Mouse (Mus musculus) ES-E14 (cell line): ENCODE data around the gene Plekhg2. TPM values are rescaled to one million over a fixed set of nuclear protein-coding genes. Genes with fewer than 3 reads are reported as not detected.

Experiments
- DNase-seq: peaks from one replicate; pipeline ENCODE4 v3.0.0-alpha.2; 2013; ENCODE audit warnings: low read depth, low spot score
- H3K27ac ChIP-seq: 2 replicates; pipeline ENCODE4 v1.5.1; 2012; ENCODE audit warnings: low read depth, mild to moderate bottlenecking, low read length, moderate library complexity, mixed read lengths; ENCODE audit not compliant: poor library complexity, insufficient read depth, severe bottlenecking
- H3K36me3 ChIP-seq: 2 replicates; pipeline ENCODE4 v1.6.1; 2012; ENCODE audit warnings: mild to moderate bottlenecking, low read length, moderate library complexity, mixed read lengths; ENCODE audit not compliant: control insufficient read depth, poor library complexity, insufficient read depth, severe bottlenecking
- H3K4me1 ChIP-seq, 2 experiments: fragments of 150-350 bp in 1 of 2; sonication (generic) in 1 of 2; 2 replicates each; pipeline ENCODE4 v1.6.1; 2012; ENCODE audit warnings: low read length in 2 of 2, mild to moderate bottlenecking in 1 of 2, mixed read lengths in 1 of 2; ENCODE audit not compliant: control insufficient read depth in 2 of 2, insufficient read depth in 2 of 2, poor library complexity in 1 of 2
- H3K4me3 ChIP-seq, 2 experiments: fragments of 150-350 bp in 1 of 2; sonication (generic) in 1 of 2; 2 replicates each; pipeline ENCODE4 v1.5.1; 2012; ENCODE audit warnings: low read length in 2 of 2, low read depth in 1 of 2, mild to moderate bottlenecking in 1 of 2, mixed read lengths in 1 of 2; ENCODE audit not compliant: insufficient read depth in 1 of 2, poor library complexity in 1 of 2, severe bottlenecking in 1 of 2
- H3K9ac ChIP-seq: 2 replicates; pipeline ENCODE4 v1.6.1; 2012; ENCODE audit warnings: low read depth, mild to moderate bottlenecking, low read length, mixed read lengths; ENCODE audit not compliant: poor library complexity, insufficient read depth, severe bottlenecking
- H3K9me3 ChIP-seq: fragments of 150-350 bp; sonication (generic); 2 replicates; pipeline ENCODE4 v1.6.1; 2012; ENCODE audit warnings: low read depth, mild to moderate bottlenecking, low read length; ENCODE audit not compliant: control insufficient read depth, insufficient read depth
- CHD2 ChIP-seq: IDR thresholded peaks from 2 replicates; pipeline ENCODE4 v1.6.1; 2014; ENCODE audit warnings: mild to moderate bottlenecking, low read depth, low read length, inconsistent platforms
- HCFC1 ChIP-seq: IDR thresholded peaks from 2 replicates; pipeline ENCODE4 v1.6.1; 2012; ENCODE audit warnings: low read length, inconsistent platforms, borderline replicate concordance; ENCODE audit not compliant: insufficient read depth
- MAFK ChIP-seq: IDR thresholded peaks from 2 replicates; pipeline ENCODE4 v1.6.1; 2014; ENCODE audit warnings: mild to moderate bottlenecking, low read depth, low read length, inconsistent platforms; ENCODE audit not compliant: insufficient read depth
- ZC3H11A ChIP-seq: IDR thresholded peaks from 2 replicates; pipeline ENCODE4 v1.6.1; 2012; ENCODE audit warnings: low read depth, mild to moderate bottlenecking, inconsistent platforms, low read length, borderline replicate concordance
- ZNF384 ChIP-seq: IDR thresholded peaks from 2 replicates; pipeline ENCODE4 v1.6.1; 2012; ENCODE audit warnings: low read depth, low read length, inconsistent platforms
- in situ Hi-C, 2 experiments: fragments of 600-800 bp; cut with MboI; formaldehyde crosslinking; loops; one replicate each; pipeline ENCODE4 v1.15.1; 2025; ENCODE audit warnings: low sequenced_read_pairs in 2 of 2, inconsistent platforms in 1 of 2; ENCODE audit not compliant: unreplicated experiment in 2 of 2
- total RNA-seq: library from RNA; depleted of rRNA; stranded (reverse); fragments of 300-350 nt; gene quantifications from 2 replicates; pipeline ENCODE4 v1.2.3, GENCODE M21; 2012

Gene Plekhg2
- total RNA-seq, 1 experiment, result 15.0 TPM

DNA sequence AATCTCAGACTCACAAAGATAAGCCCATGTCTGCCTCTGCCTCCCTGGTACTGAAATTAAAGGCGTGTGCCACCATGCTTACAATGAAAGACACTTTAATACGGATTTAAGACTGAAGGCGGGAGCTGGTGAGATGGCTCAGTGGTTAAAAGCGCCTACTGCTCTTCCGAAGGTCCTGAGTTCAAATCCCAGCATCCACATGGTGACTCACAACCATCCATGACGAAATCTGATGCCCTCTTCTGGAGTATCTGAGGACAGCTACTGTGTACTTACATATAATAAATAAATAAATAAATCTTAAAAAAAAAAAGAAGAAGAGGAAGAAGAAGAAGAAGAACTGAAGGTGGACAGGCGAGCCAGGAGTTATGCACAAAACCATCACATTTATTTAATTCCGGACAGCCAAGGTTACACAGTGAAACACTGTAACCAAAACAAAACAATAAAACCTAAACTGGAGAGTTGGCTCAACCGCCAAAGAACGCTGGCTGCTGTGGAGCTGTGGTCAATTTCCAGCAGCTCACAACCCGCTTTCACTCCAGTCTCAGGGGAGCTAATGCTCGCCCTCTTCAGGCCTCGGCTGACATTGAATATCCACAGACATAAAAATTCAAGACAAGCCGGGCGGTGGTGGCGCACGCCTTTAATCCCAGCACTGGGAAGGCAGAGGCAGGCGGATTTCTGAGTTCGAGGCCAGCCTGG, 33.0 kb downstream of the Plekhg2 start:
- DNase-seq, result no peak

DNA sequence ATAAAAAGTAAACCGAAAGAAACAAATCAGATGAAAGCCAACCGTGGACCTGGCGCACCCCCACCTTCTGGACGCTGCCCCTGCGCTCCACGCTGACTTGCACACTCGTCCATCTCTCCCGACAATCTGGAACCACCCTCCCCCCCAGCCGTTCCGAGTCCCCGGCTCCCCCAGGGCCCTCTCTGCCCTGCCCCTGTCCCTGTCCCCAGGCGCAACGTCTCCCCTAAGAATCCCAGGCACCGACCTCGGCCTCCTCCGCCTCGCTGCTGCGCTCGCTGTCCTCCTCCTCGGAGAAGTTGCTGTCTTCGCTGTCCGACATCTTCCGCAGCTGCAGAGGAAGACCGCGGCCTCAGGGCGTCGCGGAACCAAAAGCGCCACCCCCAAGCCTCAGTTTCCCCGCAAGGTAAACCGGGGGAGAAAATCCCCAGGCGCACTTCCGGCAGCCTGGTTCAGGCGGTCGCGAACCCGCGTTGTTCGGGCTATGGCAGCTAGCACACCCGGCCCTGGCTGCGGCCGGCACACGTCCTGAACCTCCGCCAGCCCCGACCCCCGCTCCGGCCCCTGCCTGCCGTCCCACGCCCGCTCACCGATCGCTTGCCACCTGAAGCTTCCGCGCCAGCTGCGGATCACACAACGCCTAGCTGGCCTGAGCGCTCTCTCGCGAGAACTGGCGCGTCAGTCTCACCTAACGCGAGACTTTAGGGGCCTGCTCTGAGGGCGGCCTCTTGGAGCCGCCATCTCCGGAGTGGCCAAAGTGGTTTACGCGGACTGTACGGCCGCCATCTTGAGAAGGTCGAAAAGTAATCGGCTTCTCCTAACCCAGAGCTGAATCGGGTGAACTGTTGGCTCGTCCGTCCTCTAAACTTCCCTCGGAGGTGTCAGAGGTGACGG, 34.0 kb downstream of the Plekhg2 start, which contains the start of gene Supt5:
Gene Supt5 (minus strand): TSS at position 639 of the 891 bp plus-strand sequence.
- DNase-seq, result peak; percentile 98
- in situ Hi-C loops, result no loop called here
- TF ChIP-seq HCFC1, result peak; percentile 90
- TF ChIP-seq ZC3H11A, result no peak
- no peak for TF ChIP-seq ZNF384
- TF ChIP-seq MAFK, result no peak
- TF ChIP-seq CHD2, result peak; percentile 99
- Histone ChIP-seq H3K9me3 (no peaks in the 10 kb centered on the region), H3K36me3 (peaks cover 10% of the 10 kb centered on the region; the same call in 1 of the 2 replicates), H3K9ac (peak within 1 kb of the TSS; percentile 98), H3K4me1 (peaks cover 0 to 12% of the 10 kb centered on the region in 2 experiments; a peak in 3 of 4 replicates), H3K4me3 (peak within 1 kb of the TSS; percentile 71 to 87), H3K27ac (peak within 1 kb of the TSS; percentile 95)

More for the DNA sequence above, 33.0 kb downstream of the Plekhg2 start:
- Histone ChIP-seq H3K27ac (peak overlapping the region; percentile 95; the same call in 1 of the 2 replicates), H3K9me3 (no peaks in the 10 kb centered on the region), H3K9ac (peak overlapping the region; percentile 94; the same call in 1 of the 2 replicates), H3K36me3 (peaks cover 10% of the 10 kb centered on the region; the same call in 1 of the 2 replicates), H3K4me3 (peak overlapping the region; percentile 66 to 87), H3K4me1 (peaks cover 0 to 12% of the 10 kb centered on the region in 2 experiments; a peak in 3 of 4 replicates)
- TF ChIP-seq ZC3H11A (no peak), ZNF384 (no peak), HCFC1 (no peak), CHD2 (no peak), MAFK (no peak)
- in situ Hi-C loops, result no loop called here

DNA sequence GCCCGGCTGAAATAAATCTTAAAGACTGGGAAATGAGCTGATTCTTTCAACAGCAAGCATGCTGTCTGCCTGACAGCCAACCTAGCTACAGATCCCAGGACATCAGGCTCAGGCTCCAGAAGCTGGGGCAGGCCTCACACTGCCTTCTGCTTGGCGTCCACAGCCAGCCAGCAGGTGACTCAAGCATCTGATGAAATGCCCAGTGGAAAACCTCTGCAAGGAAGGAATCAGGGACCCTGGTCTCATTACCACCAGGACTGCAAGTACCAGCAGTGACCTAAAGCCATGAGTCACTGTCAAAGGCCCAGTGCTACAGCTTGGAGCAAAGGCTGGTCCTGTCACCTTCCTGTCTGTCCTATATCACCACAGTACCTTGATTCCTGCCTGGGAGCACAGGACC, 36.9 kb downstream of the Plekhg2 start:
- Histone ChIP-seq H3K9me3 (no peaks in the 10 kb centered on the region), H3K4me1 (peaks cover 0 to 6% of the 10 kb centered on the region in 2 experiments; a peak in 2 of 4 replicates), H3K4me3 (no peak overlapping the region), H3K36me3 (peaks cover 23% of the 10 kb centered on the region), H3K9ac (0 out of 2 replicates have a peak overlapping the region, but pooled peaks have one; percentile 5), H3K27ac (no peak overlapping the region)
- in situ Hi-C loops, result no loop called here
- DNase-seq, result no peak
- TF ChIP-seq ZNF384 (no peak), HCFC1 (no peak), CHD2 (no peak), MAFK (no peak), ZC3H11A (no peak)

DNA sequence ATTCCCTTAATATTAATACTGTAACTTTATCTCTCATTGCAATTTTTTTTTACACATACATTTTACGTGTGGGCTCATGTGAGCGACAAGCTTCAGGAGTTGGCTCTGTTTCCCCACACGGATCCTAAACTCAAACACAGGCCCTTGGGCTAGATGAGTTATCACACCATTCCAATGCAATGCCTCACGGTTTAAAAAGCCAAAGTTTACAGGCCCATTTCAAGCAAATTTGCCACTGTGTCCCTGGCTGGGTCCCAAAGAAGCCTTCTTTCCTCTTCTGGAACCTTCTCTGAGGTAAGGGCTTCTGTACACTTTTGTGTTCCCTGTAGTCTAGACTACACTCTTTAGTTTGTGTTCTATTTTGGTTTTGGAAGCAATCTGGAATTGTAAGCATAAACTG, 37.9 kb downstream of the Plekhg2 start:
- DNase-seq, result no peak
- in situ Hi-C loops, result no loop called here
- H3K9ac ChIP-seq, result no peak overlapping the region
- H3K9me3 ChIP-seq, result no peaks in the 10 kb centered on the region
- TF ChIP-seq HCFC1 (no peak), ZNF384 (no peak), MAFK (no peak), ZC3H11A (no peak), CHD2 (no peak)
- no peak overlapping the region for H3K27ac ChIP-seq
- H3K4me3 ChIP-seq, result no peak overlapping the region
- peaks cover 33% of the 10 kb centered on the region for H3K36me3 ChIP-seq
- H3K4me1 ChIP-seq, result peaks cover 0 to 10% of the 10 kb centered on the region in 2 experiments; a peak in 1 of 4 replicates
